Mouse (Mus musculus): ENCODE data around the gene Syne1. TPM values are rescaled to one million over a fixed set of nuclear protein-coding genes. Genes with fewer than 3 reads are reported as not detected.

Gene Syne1
- total RNA-seq, 2 experiments from 2014 or later = 63.2 to 70.1 TPM

DNA sequence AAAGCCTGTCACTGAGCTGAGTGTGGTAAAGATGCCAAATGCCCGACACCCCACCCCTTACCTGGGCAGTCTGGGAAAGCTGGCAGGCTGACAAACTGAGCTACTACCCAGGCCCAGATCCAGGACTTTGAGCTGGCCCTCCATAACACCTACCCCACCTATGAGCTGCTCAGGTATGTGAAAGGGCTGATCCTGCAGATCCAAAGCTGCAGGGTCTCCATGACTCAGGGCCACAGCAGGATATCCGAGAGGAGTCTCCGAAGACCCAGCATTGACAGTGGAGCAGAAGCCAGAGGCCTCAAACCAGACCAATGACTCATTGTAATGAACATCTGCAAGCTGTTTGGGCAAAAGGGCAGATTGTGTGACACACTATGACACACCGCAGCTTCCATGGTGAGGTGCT, 369.5 kb downstream of the Syne1 start:
- intact Hi-C loops (cut with DNase I) = no loop called here
- DNase-seq (ENCODE audit: low spot score) = no peak

GRCm38 (mm10) chr10:5179891-5180290, 371.4 kb downstream of the Syne1 start:
- intact Hi-C loops (cut with DNase I) = no loop called here
- DNase-seq (ENCODE audit: low spot score) = no peak

DNA sequence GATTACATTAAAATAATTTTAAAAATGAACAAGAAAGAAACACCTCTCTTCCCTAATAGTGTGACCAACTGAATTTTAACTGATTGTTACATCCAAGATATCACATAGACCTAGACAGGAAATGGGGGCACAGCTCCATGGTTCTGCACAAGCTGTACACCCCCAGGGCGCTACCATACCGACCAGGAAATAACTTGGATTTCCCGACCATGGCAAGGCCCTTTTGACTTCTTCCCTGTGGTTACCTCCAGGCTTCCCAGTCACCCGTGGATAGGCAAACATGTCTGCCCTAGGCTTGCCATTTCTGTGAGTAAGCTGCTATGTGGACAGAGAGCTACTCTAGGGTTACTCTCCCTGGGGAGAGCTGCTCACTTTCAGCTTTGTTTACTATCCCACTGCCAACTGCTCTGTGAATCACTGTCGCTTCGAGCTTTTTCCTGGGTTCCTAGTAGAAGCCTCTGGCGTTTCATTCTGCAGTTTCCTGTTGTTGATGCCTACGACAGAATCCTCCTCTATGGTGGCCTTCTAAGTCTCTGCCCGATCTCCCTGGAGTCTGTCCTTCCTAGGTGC, 373.8 kb downstream of the Syne1 start:
- no peak for DNase-seq (ENCODE audit: low spot score)
- intact Hi-C loops (cut with DNase I) = no loop called here

DNA sequence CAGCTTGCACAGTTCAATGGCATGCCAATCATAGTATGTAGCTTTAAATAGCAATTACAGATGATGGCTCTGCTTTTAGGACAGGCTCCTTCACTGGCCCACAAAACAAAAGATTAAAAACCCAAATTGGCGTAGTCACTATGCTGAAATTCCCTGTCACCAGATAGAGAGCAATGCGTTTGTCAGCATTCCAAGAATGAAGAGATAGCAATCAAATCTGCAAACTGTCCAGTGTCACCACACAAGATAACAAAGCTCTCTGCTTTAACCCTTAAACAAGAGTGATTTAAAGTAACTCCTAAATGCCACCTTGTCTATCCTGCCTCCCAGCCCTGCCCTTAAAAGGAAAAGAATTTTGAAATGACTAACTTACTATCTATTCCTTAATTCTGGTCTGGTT, 374.9 kb downstream of the Syne1 start:
- intact Hi-C loops (cut with DNase I) = no loop called here
- DNase-seq (ENCODE audit: low spot score) = no peak

GRCm38 (mm10) chr10:5170425-5170824, 380.9 kb downstream of the Syne1 start:
- no peak for DNase-seq (ENCODE audit: low spot score)

DNA sequence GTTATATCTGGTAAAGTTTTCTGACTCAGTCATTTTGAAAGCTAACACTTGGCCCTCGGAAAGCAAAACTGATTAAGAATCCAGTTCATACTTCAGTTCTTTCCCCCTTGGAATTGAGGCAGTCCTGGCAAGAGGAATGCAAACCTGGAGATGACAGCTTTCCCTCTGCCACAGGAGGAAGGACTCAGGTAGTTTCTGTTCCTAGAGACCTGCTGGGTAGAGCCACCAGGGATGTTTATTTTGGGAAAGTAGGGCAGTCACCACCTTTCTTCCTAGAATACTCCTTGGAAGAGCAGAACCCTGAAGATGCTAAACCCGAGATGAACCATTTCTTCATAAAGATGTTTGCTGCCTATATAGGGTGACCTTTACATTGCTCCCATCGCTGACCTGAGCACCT, 383.8 kb downstream of the Syne1 start:
- intact Hi-C loops (cut with DNase I) = loop anchor here (10.0 kb wide), 1 partner anchor 763 kb away; no protein-coding TSS in a partner anchor
- DNase-seq (ENCODE audit: low spot score) = no peak

More at GRCm38 (mm10) chr10:5170425-5170824, 380.9 kb downstream of the Syne1 start:
- intact Hi-C loops (cut with DNase I) = loop anchor here (5.0 kb wide), 1 partner anchor 57 kb away; no protein-coding TSS in a partner anchor

DNA sequence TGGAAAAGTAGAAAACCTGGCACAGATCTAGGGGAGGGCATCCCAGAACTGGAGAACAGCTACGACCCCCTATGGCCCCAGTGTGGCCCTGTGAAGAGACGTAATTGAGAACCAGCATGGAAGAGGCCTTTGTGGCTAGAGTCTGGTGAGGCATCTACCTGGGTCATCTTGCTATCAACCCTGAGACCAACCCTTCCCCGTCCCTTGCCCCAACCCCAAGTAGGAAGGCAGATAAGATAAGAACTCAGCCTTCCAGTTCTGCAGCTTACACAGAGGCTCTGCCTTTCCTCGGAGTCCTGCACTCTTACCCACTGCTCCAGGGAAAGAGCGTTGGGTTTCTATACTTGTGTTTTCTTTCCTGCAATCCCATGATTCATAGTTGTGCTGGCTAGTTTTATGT, 385.8 kb downstream of the Syne1 start:
- DNase-seq (ENCODE audit: low spot score) = no peak
- intact Hi-C loops (cut with DNase I) = loop anchor here (10.0 kb wide), 1 partner anchor 761 kb away; no protein-coding TSS in a partner anchor

- intact Hi-C loops (cut with DNase I) = loop anchor here (5.0 to 10.0 kb wide), 3 partner anchors 486 to 759 kb away; no protein-coding TSS in a partner anchor
- DNase-seq (ENCODE audit: low spot score) = no peak
These were observed 387.5 kb downstream of the Syne1 start for GRCm38 (mm10) chr10:5163770-5164169.

DNA sequence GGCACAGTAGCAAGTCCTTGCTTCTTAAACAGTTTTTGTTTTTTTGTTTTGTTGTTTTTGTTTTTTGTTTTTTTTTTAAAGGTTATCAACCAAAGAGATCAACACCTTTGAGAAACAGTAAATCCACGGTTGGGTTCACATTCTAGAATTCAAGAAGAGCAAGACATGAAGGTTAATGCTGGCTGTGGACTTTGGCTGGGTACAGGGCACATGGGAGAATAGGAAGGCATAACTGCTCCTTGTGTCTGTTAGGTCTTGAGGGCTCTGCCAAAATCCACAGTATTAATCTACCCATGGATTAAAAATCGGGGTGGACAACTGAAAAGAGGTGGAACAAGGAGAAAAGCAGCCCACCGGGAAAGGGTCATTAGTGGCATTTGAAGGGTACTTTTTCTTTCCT, 388.0 kb downstream of the Syne1 start:
- intact Hi-C loops (cut with DNase I) = loop anchor here (5.0 to 10.0 kb wide), 3 partner anchors 486 to 758 kb away; no protein-coding TSS in a partner anchor
- DNase-seq (ENCODE audit: low spot score) = no peak

DNA sequence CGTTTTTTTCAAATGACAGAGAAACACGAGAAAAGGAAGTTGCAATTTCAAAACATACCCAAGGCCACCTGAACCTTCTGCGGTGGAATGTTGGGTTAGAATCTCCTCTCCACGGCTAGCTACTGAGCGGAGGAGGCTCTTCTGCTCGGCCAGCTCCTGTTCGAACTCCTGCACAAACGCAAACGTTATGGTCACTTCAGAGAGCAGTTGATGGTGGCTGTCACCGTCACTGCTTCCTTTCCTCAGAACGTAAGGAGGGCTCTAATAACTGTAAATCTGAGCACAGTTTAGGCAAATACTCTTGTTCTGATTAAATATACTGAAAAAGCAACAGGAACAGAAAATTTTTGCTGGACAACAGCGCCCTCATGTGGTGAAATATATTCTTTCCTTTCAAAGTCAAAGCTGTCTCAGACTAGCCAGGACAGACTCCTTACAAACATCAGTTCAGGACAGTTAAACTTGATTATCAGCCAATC, 389.8 kb downstream of the Syne1 start:
- intact Hi-C loops (cut with DNase I) = loop anchor here (5.0 to 10.0 kb wide), 3 partner anchors 484 to 757 kb away; no protein-coding TSS in a partner anchor
- DNase-seq (ENCODE audit: low spot score) = no peak

DNA sequence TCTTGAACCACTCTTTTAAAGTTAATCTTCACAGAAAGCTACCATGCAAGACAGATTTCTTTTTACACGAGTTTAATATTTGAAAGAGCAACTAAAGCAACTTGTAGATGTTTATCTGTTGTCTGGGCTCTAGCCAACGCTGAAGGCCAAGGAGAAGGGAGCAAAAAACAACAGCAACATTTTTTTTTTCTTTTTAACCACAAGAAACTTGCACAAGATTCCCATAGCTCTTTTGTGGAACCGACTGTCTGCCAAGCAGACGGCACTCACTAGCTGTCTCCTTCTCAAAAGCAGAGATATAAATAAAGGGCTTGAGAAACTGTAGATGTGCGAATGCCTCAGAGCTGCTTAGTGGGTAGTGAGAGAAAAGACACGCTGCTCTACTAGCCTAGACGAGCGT, 391.6 kb downstream of the Syne1 start:
- intact Hi-C loops (cut with DNase I) = loop anchor here (5.0 to 10.0 kb wide), 3 partner anchors 482 to 755 kb away; no protein-coding TSS in a partner anchor
- no peak for DNase-seq (ENCODE audit: low spot score)

DNA sequence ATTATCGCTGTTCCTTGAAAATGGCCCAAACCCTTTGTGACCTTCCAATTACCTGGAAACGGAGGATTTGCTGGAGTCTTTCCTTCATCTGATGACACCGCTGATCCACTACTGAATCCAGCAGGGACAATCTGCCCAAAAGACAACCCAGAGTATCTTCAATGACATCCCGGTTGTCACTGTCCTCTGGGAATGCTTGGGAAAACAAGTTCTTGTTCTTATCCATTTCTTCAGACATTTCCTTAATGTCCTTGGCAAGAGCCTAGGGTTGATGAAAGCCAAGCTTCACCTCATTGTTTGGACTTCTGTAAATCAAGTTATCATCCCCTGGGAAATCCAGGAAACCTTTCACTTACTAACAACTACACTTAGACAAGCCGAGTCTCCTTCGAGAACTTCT, 398.2 kb downstream of the Syne1 start:
- no peak for DNase-seq (ENCODE audit: low spot score)

GRCm38 (mm10) chr10:5141471-5141870, 409.8 kb downstream of the Syne1 start:
- intact Hi-C loops (cut with DNase I) = no loop called here
- DNase-seq (ENCODE audit: low spot score) = no peak

More for the DNA sequence above, 398.2 kb downstream of the Syne1 start:
- intact Hi-C loops (cut with DNase I) = no loop called here

- peak; percentile 13 for DNase-seq (ENCODE audit: low spot score)
- intact Hi-C loops (cut with DNase I) = no loop called here
These were observed 411.4 kb downstream of the Syne1 start for GRCm38 (mm10) chr10:5139932-5140264.

GRCm38 (mm10) chr10:5139246-5139931, 411.9 kb downstream of the Syne1 start:
- DNase-seq (ENCODE audit: low spot score) = no peak
- intact Hi-C loops (cut with DNase I) = no loop called here

GRCm38 (mm10) chr10:5132050-5132449, 419.2 kb downstream of the Syne1 start:
- intact Hi-C loops (cut with DNase I) = no loop called here
- DNase-seq (ENCODE audit: low spot score) = no peak

- intact Hi-C loops (cut with DNase I) = no loop called here
- DNase-seq (ENCODE audit: low spot score) = no peak
These were observed 420.8 kb downstream of the Syne1 start for GRCm38 (mm10) chr10:5130495-5130894.

- no peak for DNase-seq (ENCODE audit: low spot score)
- intact Hi-C loops (cut with DNase I) = loop anchor here (5.0 kb wide), 1 partner anchor 87 kb away; no protein-coding TSS in a partner anchor
These were observed 426.5 kb downstream of the Syne1 start for GRCm38 (mm10) chr10:5124757-5125156.

DNA sequence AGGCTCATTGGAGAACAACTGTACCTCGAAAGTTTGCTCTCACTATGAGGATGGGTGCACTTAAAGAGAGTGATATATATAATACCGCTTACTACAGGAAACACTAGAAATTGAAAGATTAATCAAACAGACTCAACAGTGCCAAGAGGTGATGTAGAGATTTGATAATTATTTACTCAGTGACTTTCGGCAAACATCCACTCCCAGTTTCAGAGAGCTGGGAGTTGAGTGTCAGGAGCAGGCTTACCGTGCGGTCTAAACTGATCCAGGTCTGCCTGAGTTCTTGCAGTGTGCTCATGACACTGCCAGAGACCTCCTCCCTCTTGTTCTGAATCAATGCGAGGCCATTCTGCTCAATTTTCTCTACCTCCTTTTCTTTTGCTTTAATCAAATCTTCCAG, 434.6 kb downstream of the Syne1 start:
- no peak for DNase-seq (ENCODE audit: low spot score)
- intact Hi-C loops (cut with DNase I) = no loop called here

DNA sequence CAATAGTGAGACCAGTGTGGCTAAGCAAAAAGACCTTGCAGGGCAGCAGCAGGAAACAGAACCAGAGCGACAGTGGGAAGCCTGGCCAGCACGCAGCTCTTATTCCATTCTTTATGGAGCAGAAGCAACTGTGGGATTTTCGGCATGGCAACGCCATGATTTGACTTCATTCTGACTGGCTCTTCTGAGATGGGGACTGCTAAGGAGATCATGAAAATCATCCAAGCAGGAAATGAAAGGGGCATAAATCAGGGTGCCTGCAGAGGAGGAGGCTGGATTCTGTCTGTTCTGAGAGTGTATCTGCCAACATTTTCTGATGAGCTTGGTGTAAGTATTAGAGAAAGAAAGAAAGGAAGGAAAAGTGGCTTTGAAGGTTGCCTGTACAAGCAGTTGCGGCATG, 435.1 kb downstream of the Syne1 start:
- intact Hi-C loops (cut with DNase I) = no loop called here
- no peak for DNase-seq (ENCODE audit: low spot score)

GRCm38 (mm10) chr10:5110773-5111172, 440.5 kb downstream of the Syne1 start:
- no peak for DNase-seq (ENCODE audit: low spot score)
- intact Hi-C loops (cut with DNase I) = no loop called here

All from heart, postnatal 25 days (tissue).